In the genomic region with DNA sequence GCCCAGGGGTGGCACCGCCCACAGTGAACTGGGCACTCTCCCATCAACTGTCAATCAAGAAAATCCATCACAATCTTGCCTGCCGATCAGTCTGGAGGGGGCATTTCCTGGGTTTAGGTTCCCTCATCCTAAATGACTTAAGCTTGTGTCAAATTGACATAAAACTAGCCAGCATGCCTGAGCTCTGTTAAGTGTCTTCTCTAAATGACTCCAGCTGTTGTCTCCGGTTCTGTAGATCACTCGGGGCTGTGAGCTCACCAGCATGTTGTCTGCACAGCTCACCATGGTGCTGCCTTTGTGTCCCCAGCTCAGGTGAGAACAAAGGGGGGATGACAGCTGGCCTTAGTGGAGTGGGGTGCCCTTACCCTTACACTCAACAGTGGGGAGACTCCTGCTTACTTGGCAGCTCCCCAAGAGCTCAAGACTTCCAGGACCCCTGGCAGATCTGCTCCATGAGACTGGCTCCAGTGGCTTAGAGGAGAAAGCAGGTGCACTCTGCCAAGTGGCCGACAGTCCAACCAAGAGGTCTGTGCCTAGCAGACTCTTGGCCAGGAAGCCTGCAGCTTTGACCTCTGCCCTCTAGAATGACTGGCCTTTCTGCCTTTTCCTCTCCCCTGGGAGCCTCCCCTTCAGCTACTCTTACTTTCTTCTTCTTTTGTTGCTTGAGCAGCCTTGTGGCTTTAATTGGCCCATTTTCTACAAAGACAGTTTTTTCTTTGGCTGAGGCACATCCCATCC, we compare ENCODE assay signal across 19 mouse cellular contexts. TPM values are rescaled to one million over a fixed set of nuclear protein-coding genes. Genes with fewer than 3 reads are reported as not detected.
DNase-seq lines count a peak whose midpoint lies in the region; ATAC-seq lines count a peak whose summit lies in the region.
"Had no signal": no experiment of that assay in that cellular context is flagged by ENCODE, and none has a peak within 500 bp of the region (broad histone marks: within the 10 kb centered on the region; RNA-seq: fewer than 3 reads in every experiment).

No protein-coding gene starts in this region.

- peaks cover 30% of the 10 kb centered on the region for H3K4me1 ChIP-seq in forebrain, embryonic 10.5 days
- H3K4me1 ChIP-seq in forebrain, embryonic 15.5 days, result peaks cover 11% of the 10 kb centered on the region
- H3K4me1 ChIP-seq in embryonic facial prominence, embryonic 11.5 days (ENCODE audit: control insufficient read depth, insufficient read depth, low read length), result no peaks in the 10 kb centered on the region; the same call in 1 of the 2 replicates
- peaks cover 27% of the 10 kb centered on the region for H3K4me1 ChIP-seq in kidney, embryonic 16.5 days (ENCODE audit: insufficient read depth, low read length)
- H3K4me1 ChIP-seq: liver, embryonic 13.5 days had no signal

- no peak overlapping the region for H3K9ac ChIP-seq in forebrain, embryonic 15.5 days (replicated peaks)
- H3K9ac ChIP-seq in embryonic facial prominence, embryonic 11.5 days (replicated peaks; ENCODE audit: low read length), result no peak overlapping the region
- no peak overlapping the region for H3K9ac ChIP-seq in kidney, embryonic 16.5 days (replicated peaks; ENCODE audit: low read length)
- H3K9ac ChIP-seq: forebrain, embryonic 13.5 days; hindbrain, embryonic 13.5 days; liver, embryonic 13.5 days had no signal

- H3K9me3 ChIP-seq in forebrain, embryonic 10.5 days, result no peaks in the 10 kb centered on the region
- no peaks in the 10 kb centered on the region for H3K9me3 ChIP-seq in forebrain, embryonic 15.5 days
- H3K9me3 ChIP-seq in embryonic facial prominence, embryonic 11.5 days (replicated peaks; ENCODE audit: control insufficient read depth, low read length), result no peaks in the 10 kb centered on the region
- H3K9me3 ChIP-seq in kidney, embryonic 16.5 days (ENCODE audit: low read length), result no peaks in the 10 kb centered on the region
- H3K9me3 ChIP-seq: forebrain, embryonic 13.5 days; G1E; hindbrain, embryonic 13.5 days; limb, embryonic 10.5 days; liver, embryonic 13.5 days had no signal

- H3K4me2 ChIP-seq in forebrain, embryonic 15.5 days (replicated peaks), result no peak overlapping the region
- H3K4me2 ChIP-seq in embryonic facial prominence, embryonic 11.5 days (ENCODE audit: low read depth, low read length), result no peak overlapping the region
- H3K4me2 ChIP-seq in kidney, embryonic 16.5 days (replicated peaks; ENCODE audit: low read depth, low read length), result no peak overlapping the region
- H3K4me2 ChIP-seq: forebrain, embryonic 13.5 days; hindbrain, embryonic 13.5 days; liver, embryonic 13.5 days had no signal

- H3K4me3 ChIP-seq in forebrain, embryonic 10.5 days, result no peak overlapping the region
- H3K4me3 ChIP-seq in forebrain, embryonic 15.5 days, result no peak overlapping the region
- H3K4me3 ChIP-seq in embryonic facial prominence, embryonic 11.5 days (ENCODE audit: low read depth, low read length), result no peak overlapping the region
- no peak overlapping the region for H3K4me3 ChIP-seq in kidney, embryonic 16.5 days (ENCODE audit: low read length)
- H3K4me3 ChIP-seq: forebrain, embryonic 13.5 days; hindbrain, embryonic 13.5 days; limb, embryonic 10.5 days; liver, embryonic 13.5 days had no signal

- no peak for DNase-seq in forebrain, embryonic 10.5 days (ENCODE audit: extremely low spot score, low spot score)
- DNase-seq in MN1 (ENCODE audit: low spot score), result peak; percentile 79
- DNase-seq in embryonic facial prominence, embryonic 11.5 days (ENCODE audit: low spot score), result peak; percentile 20
- no peak for DNase-seq in right cerebral cortex, postnatal 14 days
- DNase-seq: cerebellum, adult 11 months; cerebellum, postnatal 25 days; layer of hippocampus, postnatal 36 days; liver, embryonic 13.5 days; midbrain, embryonic 14.5 days had no signal

- WGBS in forebrain, embryonic 10.5 days, result 60% methylated on average over 5 of the region's 5 CpGs
- WGBS in forebrain, embryonic 15.5 days, result 67% methylated on average over 5 of the region's 5 CpGs
- 41% methylated on average over 5 of the region's 5 CpGs for WGBS in embryonic facial prominence, embryonic 11.5 days
- 32% methylated on average over 5 of the region's 5 CpGs for WGBS in kidney, embryonic 16.5 days

- peak overlapping the region; percentile 1; the same call in 1 of the 2 replicates for H3K27ac ChIP-seq in forebrain, embryonic 10.5 days
- no peak overlapping the region for H3K27ac ChIP-seq in forebrain, embryonic 15.5 days (replicated peaks)
- no peak overlapping the region for H3K27ac ChIP-seq in embryonic facial prominence, embryonic 11.5 days (replicated peaks; ENCODE audit: low read depth, low read length)
- H3K27ac ChIP-seq in kidney, embryonic 16.5 days (ENCODE audit: low read length), result no peak overlapping the region
- H3K27ac ChIP-seq: forebrain, embryonic 13.5 days; hindbrain, embryonic 13.5 days; limb, embryonic 10.5 days; liver, embryonic 13.5 days; macrophage had no signal

- no peaks in the 10 kb centered on the region for H3K27me3 ChIP-seq in forebrain, embryonic 10.5 days (ENCODE audit: poor library complexity, severe bottlenecking)
- H3K27me3 ChIP-seq in forebrain, embryonic 15.5 days, result no peaks in the 10 kb centered on the region
- no peaks in the 10 kb centered on the region for H3K27me3 ChIP-seq in embryonic facial prominence, embryonic 11.5 days (ENCODE audit: control insufficient read depth, insufficient read depth, low read length)
- H3K27me3 ChIP-seq in kidney, embryonic 16.5 days (ENCODE audit: insufficient read depth, low read length), result no peaks in the 10 kb centered on the region
- H3K27me3 ChIP-seq: forebrain, embryonic 13.5 days; hindbrain, embryonic 13.5 days; liver, embryonic 13.5 days had no signal

- H3K36me3 ChIP-seq in forebrain, embryonic 10.5 days (replicated peaks), result no peaks in the 10 kb centered on the region
- no peaks in the 10 kb centered on the region for H3K36me3 ChIP-seq in forebrain, embryonic 15.5 days
- H3K36me3 ChIP-seq in embryonic facial prominence, embryonic 11.5 days (replicated peaks; ENCODE audit: control insufficient read depth, insufficient read depth, low read depth, low read length), result no peaks in the 10 kb centered on the region
- H3K36me3 ChIP-seq in kidney, embryonic 16.5 days (ENCODE audit: insufficient read depth, low read length), result no peaks in the 10 kb centered on the region
- H3K36me3 ChIP-seq: G1E; hindbrain, embryonic 13.5 days; limb, embryonic 10.5 days; liver, embryonic 13.5 days had no signal

- ATAC-seq in forebrain, embryonic 15.5 days (replicated peaks), result no peak
- no peak for ATAC-seq in embryonic facial prominence, embryonic 11.5 days (replicated peaks; ENCODE audit: insufficient number of reproducible peaks, low FRiP score, low TSS enrichment, low read depth)
- 0 out of 2 replicates have a peak, but pooled peaks have one; percentile 7 for ATAC-seq in kidney, embryonic 16.5 days (ENCODE audit: low FRiP score, low TSS enrichment)
- ATAC-seq in monocyte, adult 5-6 weeks (replicated peaks; ENCODE audit: insufficient number of reproducible peaks, low FRiP score, low TSS enrichment, poor library complexity, severe bottlenecking), result no peak
- ATAC-seq in megakaryocyte-erythroid progenitor cell, adult 5-6 weeks (replicated peaks; ENCODE audit: low FRiP score, low TSS enrichment, poor library complexity, severe bottlenecking), result no peak
- ATAC-seq: forebrain, embryonic 13.5 days; intestine, embryonic 16.5 days had no signal

RNA-seq across cellular contexts. Expression of gene Prdm11, which starts 35.1 kb away (rescaled TPM):
- polyA plus RNA-seq in forebrain, embryonic 10.5 days (2016; fragmentation: Nextera tagmentation; extraction: Ambion mirVana), result 1.7 and 2.0 TPM in 2 replicates
- 2.6 TPM in 2 replicates for polyA plus RNA-seq in forebrain, embryonic 15.5 days (2015; fragmentation: Nextera tagmentation; extraction: Ambion mirVana)
- 1.8 and 2.7 TPM in 2 replicates for polyA plus RNA-seq in embryonic facial prominence, embryonic 11.5 days (2014; fragmentation: Nextera tagmentation; extraction: Ambion mirVana)
- 5.5 and 6.2 TPM in 2 replicates for polyA plus RNA-seq in kidney, embryonic 16.5 days (2015; fragmentation: Nextera tagmentation; extraction: Ambion mirVana)
- 1.4 to 6.8 TPM (median 4.0 TPM) in 3 replicates for total RNA-seq in monocyte, adult 5-6 weeks (2017)
- 9.6 and 24.6 TPM in 2 replicates for total RNA-seq in megakaryocyte-erythroid progenitor cell, adult 5-6 weeks (2014; fragmentation: Nextera tagmentation)
- 5.0 and 6.3 TPM in 2 replicates for total RNA-seq in megakaryocyte-erythroid progenitor cell, adult 5-6 weeks (2017)

Comparison
In these comparisons a context has a peak if more than half of its experiments do, and no peak if none do; other contexts are left out.
1. DNase-seq: peak in MN1 (single experiment) and embryonic facial prominence, embryonic 11.5 days (single experiment); none in forebrain, embryonic 10.5 days (single experiment) and right cerebral cortex, postnatal 14 days (single experiment).